Mouse (Mus musculus) erythroblast, embryonic 14.5 days (primary cell): ENCODE data around the gene Trpm4.

Source experiments
- GATA1 ChIP-seq: IDR thresholded peaks from 2 replicates; pipeline ENCODE4 v1.6.1; 2012; ENCODE audit warnings: low read length, inconsistent platforms, mixed read lengths
- TAL1 ChIP-seq: IDR thresholded peaks from 3 replicates; pipeline ENCODE4 v1.6.1; 2012; ENCODE audit warnings: low read length, inconsistent platforms, mixed read lengths

DNA sequence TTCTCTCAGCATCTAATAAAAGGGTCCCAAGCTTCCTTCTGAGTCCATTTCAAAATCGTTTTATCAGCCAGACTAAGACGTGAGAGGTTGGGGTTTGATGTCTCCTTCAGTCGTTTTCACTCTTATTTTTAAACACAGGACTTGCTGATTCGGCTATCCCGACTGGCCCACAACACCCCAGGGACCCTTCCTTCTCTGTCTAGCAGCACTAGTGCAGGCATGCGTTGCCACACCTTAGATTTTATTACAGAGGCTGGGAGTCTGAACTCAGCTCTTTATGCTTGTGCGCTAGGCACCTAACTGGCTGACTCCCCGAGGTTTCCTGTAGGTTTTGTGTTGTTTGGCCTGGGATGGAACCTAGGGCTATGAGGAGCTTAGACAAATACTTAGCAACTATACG, 20.1 kb downstream of the Trpm4 start:
- no peak for TF ChIP-seq TAL1
- TF ChIP-seq GATA1, result no peak
